Mouse (Mus musculus) lung, adult 2 months (tissue): ENCODE results near the gene Bhlhe40.

Source experiments
- CTCF ChIP-seq: fragments of 200-500 bp; IDR thresholded peaks from 2 replicates; pipeline ENCODE4 v1.5.1; 2011; ENCODE audit warnings: mild to moderate bottlenecking, low read length, control low read depth; ENCODE audit not compliant: insufficient read depth
- POLR2A ChIP-seq: fragments of 200-500 bp; IDR thresholded peaks from 2 replicates; pipeline ENCODE4 v1.6.1; 2011; ENCODE audit warnings: low read depth, mild to moderate bottlenecking, control low read depth, low read length, borderline replicate concordance; ENCODE audit errors: extremely low read depth

DNA sequence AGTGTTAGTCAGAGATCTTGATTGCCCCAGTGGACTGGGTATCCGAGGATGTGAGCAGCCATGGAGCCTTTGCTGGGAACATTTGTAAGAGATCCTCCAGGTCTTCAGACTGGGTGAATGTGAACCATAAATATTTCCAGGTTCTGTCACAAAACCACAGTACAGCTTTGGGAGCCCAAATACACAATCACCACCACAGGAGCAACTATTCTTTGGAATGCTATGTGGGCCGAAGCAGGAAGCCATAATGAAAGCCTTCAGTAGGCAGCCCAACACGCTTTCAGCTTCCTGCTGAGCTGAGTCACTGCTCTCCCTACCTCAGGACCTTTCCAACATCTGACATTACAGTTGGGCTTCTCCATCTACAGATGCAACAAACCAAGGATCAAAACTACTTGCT, 32.6 kb downstream of the Bhlhe40 start:
- TF ChIP-seq POLR2A (no peak), CTCF (no peak)
